In genomic region chr12:25382475-25382874, GRCm38 (mm10) we compare ENCODE assay signal across 25 mouse cellular contexts.
"Had no signal": no experiment of that assay in that cellular context is flagged by ENCODE, and none has a peak within 500 bp of the region (broad histone marks: within the 10 kb centered on the region; RNA-seq: fewer than 3 reads in every experiment).

No protein-coding gene starts in this region.

- H3K9ac ChIP-seq: hindbrain, embryonic 12.5 days; hindbrain, embryonic 14.5 days; kidney, embryonic 15.5 days; limb, embryonic 12.5 days; liver, embryonic 13.5 days had no signal

- H3K4me1 ChIP-seq: hindbrain, embryonic 10.5 days; liver, embryonic 13.5 days had no signal

- H3K4me2 ChIP-seq: heart, embryonic 11.5 days; hindbrain, embryonic 12.5 days; hindbrain, embryonic 14.5 days; kidney, embryonic 15.5 days; limb, embryonic 12.5 days; liver, embryonic 11.5 days; liver, embryonic 13.5 days had no signal

- H3K36me3 ChIP-seq: hindbrain, embryonic 10.5 days; hindbrain, embryonic 12.5 days; kidney, embryonic 15.5 days; limb, embryonic 10.5 days; limb, embryonic 12.5 days; liver, embryonic 13.5 days had no signal

- ATAC-seq: hindbrain, embryonic 16.5 days; inflammation-experienced regulatory T-cells, adult 6 months had no signal

- DNase-seq: gastrocnemius, postnatal 14 days; gastrocnemius, postnatal 36 days; heart, adult 2 months; heart, postnatal 10 days; heart, postnatal 4 days; kidney, adult 11 months; kidney, adult 2 months; kidney, adult 9 months; kidney, postnatal 14 days; kidney, postnatal 36 days; liver; liver, embryonic 13.5 days had no signal

- H3K4me3 ChIP-seq: heart, adult 2 months; hindbrain, embryonic 10.5 days; hindbrain, embryonic 12.5 days; kidney, embryonic 15.5 days; layer of hippocampus, adult 2 months; left cerebral cortex, adult 2 months; limb, embryonic 10.5 days; limb, embryonic 12.5 days; liver, embryonic 13.5 days had no signal

- H3K27me3 ChIP-seq: hindbrain, embryonic 12.5 days; kidney, embryonic 15.5 days; limb, embryonic 12.5 days; liver, embryonic 13.5 days had no signal

- H3K9me3 ChIP-seq: hindbrain, embryonic 10.5 days; hindbrain, embryonic 12.5 days; kidney, embryonic 15.5 days; limb, embryonic 10.5 days; limb, embryonic 12.5 days; liver, embryonic 13.5 days had no signal

- H3K27ac ChIP-seq: heart, adult 2 months; hindbrain, embryonic 10.5 days; hindbrain, embryonic 12.5 days; hindbrain, embryonic 14.5 days; kidney, postnatal 0 days; layer of hippocampus, adult 2 months; left cerebral cortex, adult 2 months; limb, embryonic 10.5 days; limb, embryonic 12.5 days; liver, embryonic 13.5 days had no signal
